Mouse (Mus musculus) large intestine, adult 2 months (tissue): ENCODE data around the gene Add1. TPM values are rescaled to one million over a fixed set of nuclear protein-coding genes. Genes with fewer than 3 reads are reported as not detected.

ENCODE experiments used
- DNase-seq: peaks from one replicate; pipeline ENCODE4 v3.0.0-alpha.2; 2012; ENCODE audit warnings: low read depth, low spot score
- WGBS: fragments of 180-500 bp; shearing (Covaris S2); methylation state at CpG from one replicate; pipeline ENCODE4 v1.1.7; 2018; 5-methylcytosine and 5-hydroxymethylcytosine counted together
- polyA plus RNA-seq: library from polyadenylated mRNA; depleted of rRNA; stranded (reverse); fragments of >200 nt; gene quantifications from 2 replicates; pipeline ENCODE4 v1.2.3, GENCODE M21; 2012; rRNA removed

Gene Add1
- polyA plus RNA-seq = 145 and 149 TPM in 2 replicates

GRCm38 (mm10) chr5:34573268-34574221 is at the start of gene Add1:
Add1 (plus strand) TSS chr5:34573664.
- peak; percentile 82 for DNase-seq
- 1% methylated on average over 84 of the region's 84 CpGs for WGBS

GRCm38 (mm10) chr5:34523958-34524485 is 49.4 kb upstream of the Add1 start:
- WGBS = 73% methylated on average over 4 of the region's 4 CpGs
- DNase-seq = no peak

- DNase-seq = no peak
Measured at GRCm38 (mm10) chr5:34524511-34524910, 49.0 kb upstream of the Add1 start.

GRCm38 (mm10) chr5:34525663-34526476 is 47.6 kb upstream of the Add1 start, which contains the start of gene Sh3bp2:
Sh3bp2 (plus strand) TSS chr5:34525838.
- peak; percentile 81 for DNase-seq
- 2% methylated on average over 38 of the region's 38 CpGs for WGBS

- WGBS = 81% methylated on average over 5 of the region's 5 CpGs
- DNase-seq = no peak
Measured at GRCm38 (mm10) chr5:34526477-34526775, 47.0 kb upstream of the Add1 start.

GRCm38 (mm10) chr5:34527352-34527751 is 46.1 kb upstream of the Add1 start:
- no peak for DNase-seq
- WGBS = 84% methylated on average over 2 of the region's 2 CpGs

- no peak for DNase-seq
- WGBS = 28% methylated on average over 5 of the region's 5 CpGs
Measured at GRCm38 (mm10) chr5:34528724-34529123, 44.7 kb upstream of the Add1 start.

- DNase-seq = no peak
- WGBS = 52% methylated on average over 5 of the region's 5 CpGs
Measured at GRCm38 (mm10) chr5:34530116-34530515, 43.3 kb upstream of the Add1 start.

GRCm38 (mm10) chr5:34530687-34531086 is 42.8 kb upstream of the Add1 start:
- DNase-seq = no peak
- WGBS = 19% methylated on average over 4 of the region's 4 CpGs

GRCm38 (mm10) chr5:34533066-34533465 is 40.4 kb upstream of the Add1 start:
- 90% methylated on average over 5 of the region's 5 CpGs for WGBS
- DNase-seq = no peak

- WGBS = 63% methylated on average over 3 of the region's 3 CpGs
Measured at GRCm38 (mm10) chr5:34533820-34534219, 39.6 kb upstream of the Add1 start.

GRCm38 (mm10) chr5:34534776-34535581 is 38.5 kb upstream of the Add1 start:
- no peak for DNase-seq
- WGBS = 49% methylated on average over 5 of the region's 5 CpGs

More at GRCm38 (mm10) chr5:34533820-34534219, 39.6 kb upstream of the Add1 start:
- DNase-seq = no peak

GRCm38 (mm10) chr5:34535831-34536230 is 37.6 kb upstream of the Add1 start:
- WGBS = 88% methylated on average over 7 of the region's 7 CpGs
- DNase-seq = no peak

GRCm38 (mm10) chr5:34538079-34538478 is 35.4 kb upstream of the Add1 start:
- no peak for DNase-seq
- WGBS = 61% methylated on average over 7 of the region's 7 CpGs

- WGBS = 36% methylated on average over 5 of the region's 5 CpGs
- no peak for DNase-seq
Measured at GRCm38 (mm10) chr5:34538527-34538926, 34.9 kb upstream of the Add1 start.

- DNase-seq = no peak
- WGBS = 87% methylated on average over 2 of the region's 2 CpGs
Measured at GRCm38 (mm10) chr5:34539121-34539520, 34.3 kb upstream of the Add1 start.

- no peak for DNase-seq
Measured at GRCm38 (mm10) chr5:34542166-34542565, 31.3 kb upstream of the Add1 start.

GRCm38 (mm10) chr5:34543114-34543513 is 30.4 kb upstream of the Add1 start:
- WGBS = 49% methylated on average over 4 of the region's 4 CpGs
- no peak for DNase-seq

More at GRCm38 (mm10) chr5:34542166-34542565, 31.3 kb upstream of the Add1 start:
- 69% methylated on average over 1 of the region's 1 CpGs for WGBS

- no peak for DNase-seq
Measured at GRCm38 (mm10) chr5:34547410-34547809, 26.1 kb upstream of the Add1 start.

GRCm38 (mm10) chr5:34549135-34549482 is 24.4 kb upstream of the Add1 start:
- WGBS = 9% methylated on average over 8 of the region's 8 CpGs
- no peak for DNase-seq
